Mouse (Mus musculus): ENCODE data around the gene Plekho1. TPM values are rescaled to one million over a fixed set of nuclear protein-coding genes. Genes with fewer than 3 reads are reported as not detected.
A peak's percentile ranks its signal among the peaks of the same experiment; 100 is the strongest.

The Plekho1 gene
- total and polyA plus RNA-seq, 3 experiments: 22.3 to 24.6 (median 23.4) TPM

DNA sequence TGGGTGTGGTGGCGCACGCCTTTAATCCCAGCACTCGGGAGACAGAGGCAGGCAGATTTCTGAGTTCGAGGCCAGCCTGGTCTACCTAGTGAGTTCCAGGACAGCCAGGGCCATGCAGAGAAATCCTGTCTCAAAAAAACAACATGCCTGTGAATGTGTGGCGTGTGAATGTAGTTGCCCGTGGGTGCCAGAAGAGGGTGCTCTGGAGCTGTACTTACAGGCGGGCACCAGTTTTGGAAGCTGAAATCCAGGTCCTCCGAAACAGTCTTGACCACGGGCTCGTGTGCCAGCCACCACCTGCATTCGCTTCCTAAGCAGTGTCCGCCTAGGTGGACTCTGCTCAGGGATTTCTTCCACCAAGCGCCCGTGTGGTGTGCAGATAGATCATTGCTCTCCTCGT is 57.0 kb downstream of the Plekho1 start:
- in situ Hi-C loops (cut with MboI; ENCODE audit: low pct_ligation_motif_present, low pct_unique_long_range_greater_than_20kb, low sequenced_read_pairs): no loop called here
- Histone ChIP-seq H3K4me3 (replicated peaks in 1 of 3; ENCODE audit: low read depth in 2 of 3, low read length in 2 of 3, poor library complexity in 1 of 3) (no peak overlapping the region), H3K4me1 (ENCODE audit: control insufficient read depth in 1 of 2, insufficient read depth in 2 of 2) (peaks cover 2 to 22% of the 10 kb centered on the region in 2 experiments; a peak in 3 of 4 replicates), H3K9ac (ENCODE audit: insufficient read depth, low read depth) (no peak overlapping the region), H3K27ac (ENCODE audit: insufficient read depth, low read depth) (no peak overlapping the region), H3K36me3 (replicated peaks in 1 of 2; ENCODE audit: control insufficient read depth in 1 of 2, insufficient read depth in 1 of 2, low read length in 1 of 2) (peaks cover 79 to 89% of the 10 kb centered on the region in 2 experiments), H3K4me2 (ENCODE audit: insufficient read depth, low read depth, poor library complexity, severe bottlenecking) (no peak overlapping the region), H3K27me3 (replicated peaks) (no peaks in the 10 kb centered on the region), H3K9me3 (replicated peaks; ENCODE audit: low read length) (no peaks in the 10 kb centered on the region), H3K79me2 (replicated peaks; ENCODE audit: control insufficient read depth, extremely low read depth, insufficient read depth, poor library complexity, severe bottlenecking) (peaks cover 26% of the 10 kb centered on the region)
- no peak for DNase-seq (ENCODE audit: extremely low read depth)
- dilution Hi-C loops (cut with MboI; ENCODE audit: extremely low pct_ligation_motif_present, extremely low pct_unique_long_range_greater_than_20kb, low sequenced_read_pairs): no loop called here
- TF ChIP-seq SIN3A (IDR thresholded peaks at IDR 0.05; ENCODE audit: low read length) (no peak), ZMIZ1 (IDR thresholded peaks at IDR 0.05; ENCODE audit: low read depth, low read length) (no peak), MAX (IDR thresholded peaks at IDR 0.05; ENCODE audit: low read length) (no peak), JUN (IDR thresholded peaks at IDR 0.05; ENCODE audit: insufficient read depth, low read depth, low read length) (no peak), UBTF (IDR thresholded peaks at IDR 0.05; ENCODE audit: low read depth, low read length) (no peak), RCOR1 (conservative IDR thresholded peaks at IDR 0.05; ENCODE audit: low read depth, low read length) (no peak), USF2 (conservative IDR thresholded peaks at IDR 0.05; ENCODE audit: low read depth, low read length) (no peak), MYC (IDR thresholded peaks at IDR 0.05; ENCODE audit: low read depth, low read length) (no peak), KAT2A (IDR thresholded peaks at IDR 0.05; ENCODE audit: insufficient replicate concordance, low read length) (no peak), ZKSCAN1 (IDR thresholded peaks at IDR 0.05; ENCODE audit: borderline replicate concordance, low read depth, low read length) (no peak), HCFC1 (IDR thresholded peaks at IDR 0.05; ENCODE audit: low read depth, low read length) (no peak), RAD21 (IDR thresholded peaks at IDR 0.05; ENCODE audit: low read depth, low read length) (peak; percentile 69), NELFE (IDR thresholded peaks at IDR 0.05; ENCODE audit: low read depth, low read length) (no peak), MAFK (IDR thresholded peaks at IDR 0.05; ENCODE audit: insufficient replicate concordance, low read length) (no peak), ZNF384 (IDR thresholded peaks at IDR 0.05; ENCODE audit: low read depth, low read length) (no peak), GABPA (IDR thresholded peaks at IDR 0.05; ENCODE audit: insufficient replicate concordance, low read depth, low read length) (no peak), SMC3 (IDR thresholded peaks at IDR 0.05; ENCODE audit: low read depth, low read length) (peak; percentile 64), CTCF (conservative IDR thresholded peaks at IDR 0.05 in 1 of 2, IDR thresholded peaks at IDR 0.05 in 1 of 2; ENCODE audit: low read depth in 2 of 2, low read length in 2 of 2) (peak; percentile 40 to 70; a peak in 3 of 4 replicates), POLR2AphosphoS2 (IDR thresholded peaks at IDR 0.05; ENCODE audit: low read depth, low read length) (no peak), MXI1 (IDR thresholded peaks at IDR 0.05; ENCODE audit: low read depth, low read length) (no peak), TBP (conservative IDR thresholded peaks at IDR 0.05; ENCODE audit: low read depth, low read length) (no peak), TCF12 (IDR thresholded peaks at IDR 0.05; ENCODE audit: low read depth, low read length) (no peak), NRF1 (IDR thresholded peaks at IDR 0.05; ENCODE audit: low read depth, low read length) (no peak), IRF4 (IDR thresholded peaks at IDR 0.05; ENCODE audit: low read depth, low read length) (no peak), MEF2A (IDR thresholded peaks at IDR 0.05; ENCODE audit: borderline replicate concordance, low read depth, low read length) (no peak), MAZ (IDR thresholded peaks at IDR 0.05; ENCODE audit: low read depth, low read length) (no peak)

Other genes with a start within 250 kb of the Plekho1 start
Only the 20 nearest of the 21 such genes appear.
- 71.1 and 74.7 TPM in 2 replicates for gene Tars2, start 235.8 kb downstream of the Plekho1 start, total RNA-seq (2012; rRNA removed)
- gene Tars2, start 235.8 kb downstream of the Plekho1 start, total RNA-seq (2014; rRNA removed): 59.8 and 61.5 TPM in 2 replicates
- 97.6 and 106 TPM in 2 replicates for gene Tars2, start 235.8 kb downstream of the Plekho1 start, polyA plus RNA-seq (2012; ENCODE audit: insufficient read length, low read depth)
- 8.1 and 8.4 TPM in 2 replicates for gene Rprd2, start 177.1 kb downstream of the Plekho1 start, total RNA-seq (2012; rRNA removed)
- gene Rprd2, start 177.1 kb downstream of the Plekho1 start, total RNA-seq (2014; rRNA removed): 12.3 and 12.5 TPM in 2 replicates
- 13.2 and 16.2 TPM in 2 replicates for gene Rprd2, start 177.1 kb downstream of the Plekho1 start, polyA plus RNA-seq (2012; ENCODE audit: insufficient read length, low read depth)
- 27.1 and 35.7 TPM in 2 replicates for gene Prpf3, start 140.1 kb downstream of the Plekho1 start, total RNA-seq (2012; rRNA removed)
- 11.0 and 11.5 TPM in 2 replicates for gene Prpf3, start 140.1 kb downstream of the Plekho1 start, total RNA-seq (2014; rRNA removed)
- gene Prpf3, start 140.1 kb downstream of the Plekho1 start, polyA plus RNA-seq (2012; ENCODE audit: insufficient read length, low read depth): 67.8 and 83.9 TPM in 2 replicates
- 317 and 415 TPM in 2 replicates for gene Mrps21, start 124.5 kb downstream of the Plekho1 start, total RNA-seq (2012; rRNA removed)
- gene Mrps21, start 124.5 kb downstream of the Plekho1 start, total RNA-seq (2014; rRNA removed): 453 and 557 TPM in 2 replicates
- gene Mrps21, start 124.5 kb downstream of the Plekho1 start, polyA plus RNA-seq (2012; ENCODE audit: insufficient read length, low read depth): 251 and 292 TPM in 2 replicates
- 0.88 and 1.0 TPM in 2 replicates for gene Ciart, start 113.8 kb downstream of the Plekho1 start, total RNA-seq (2012; rRNA removed)
- 1.0 and 1.2 TPM in 2 replicates for gene Ciart, start 113.8 kb downstream of the Plekho1 start, total RNA-seq (2014; rRNA removed)
- gene Ciart, start 113.8 kb downstream of the Plekho1 start, polyA plus RNA-seq (2012; ENCODE audit: insufficient read length, low read depth): 5.1 and 5.8 TPM in 2 replicates
- gene BC028528, start 104.0 kb downstream of the Plekho1 start, total RNA-seq (2012; rRNA removed): 15.6 and 17.2 TPM in 2 replicates
- gene BC028528, start 104.0 kb downstream of the Plekho1 start, total RNA-seq (2014; rRNA removed): 40.6 and 54.0 TPM in 2 replicates
- 43.9 and 46.1 TPM in 2 replicates for gene BC028528, start 104.0 kb downstream of the Plekho1 start, polyA plus RNA-seq (2012; ENCODE audit: insufficient read length, low read depth)
- 63.8 and 69.4 TPM in 2 replicates for gene Aph1a, start 102.0 kb downstream of the Plekho1 start, total RNA-seq (2012; rRNA removed)
- gene Aph1a, start 102.0 kb downstream of the Plekho1 start, total RNA-seq (2014; rRNA removed): 45.5 and 46.6 TPM in 2 replicates
- 59.9 and 62.2 TPM in 2 replicates for gene Aph1a, start 102.0 kb downstream of the Plekho1 start, polyA plus RNA-seq (2012; ENCODE audit: insufficient read length, low read depth)
- gene Car14, start 91.3 kb downstream of the Plekho1 start, total RNA-seq (2012; rRNA removed): 0.13 TPM in 2 replicates
- gene Car14, start 91.3 kb downstream of the Plekho1 start, total RNA-seq (2014; rRNA removed): not detected in 2 replicates
- gene Car14, start 91.3 kb downstream of the Plekho1 start, polyA plus RNA-seq (2012; ENCODE audit: insufficient read length, low read depth): 0.36 and 0.97 TPM in 2 replicates
- gene Anp32e, start 66.8 kb downstream of the Plekho1 start, total RNA-seq (2012; rRNA removed): 85.2 and 126 TPM in 2 replicates
- gene Anp32e, start 66.8 kb downstream of the Plekho1 start, total RNA-seq (2014; rRNA removed): 64.8 and 74.2 TPM in 2 replicates
- 439 and 608 TPM in 2 replicates for gene Anp32e, start 66.8 kb downstream of the Plekho1 start, polyA plus RNA-seq (2012; ENCODE audit: insufficient read length, low read depth)
- gene Vps45, start 62.5 kb upstream of the Plekho1 start, total RNA-seq (2012; rRNA removed): 19.1 and 20.8 TPM in 2 replicates
- gene Vps45, start 62.5 kb upstream of the Plekho1 start, total RNA-seq (2014; rRNA removed): 16.8 and 19.6 TPM in 2 replicates
- gene Vps45, start 62.5 kb upstream of the Plekho1 start, polyA plus RNA-seq (2012; ENCODE audit: insufficient read length, low read depth): 14.5 and 16.2 TPM in 2 replicates
- gene Otud7b, start 108.5 kb upstream of the Plekho1 start, total RNA-seq (2012; rRNA removed): 14.4 and 14.9 TPM in 2 replicates
- gene Otud7b, start 108.5 kb upstream of the Plekho1 start, total RNA-seq (2014; rRNA removed): 10.9 and 12.3 TPM in 2 replicates
- gene Otud7b, start 108.5 kb upstream of the Plekho1 start, polyA plus RNA-seq (2012; ENCODE audit: insufficient read length, low read depth): 17.7 and 18.7 TPM in 2 replicates
- 0.81 and 1.0 TPM in 2 replicates for gene Mtmr11, start 166.0 kb upstream of the Plekho1 start, total RNA-seq (2012; rRNA removed)
- gene Mtmr11, start 166.0 kb upstream of the Plekho1 start, total RNA-seq (2014; rRNA removed): 0.45 and 0.83 TPM in 2 replicates
- gene Mtmr11, start 166.0 kb upstream of the Plekho1 start, polyA plus RNA-seq (2012; ENCODE audit: insufficient read length, low read depth): 0.82 and 2.5 TPM in 2 replicates
- 47.9 and 60.6 TPM in 2 replicates for gene Sf3b4, start 176.3 kb upstream of the Plekho1 start, total RNA-seq (2012; rRNA removed)
- gene Sf3b4, start 176.3 kb upstream of the Plekho1 start, total RNA-seq (2014; rRNA removed): 33.7 and 38.1 TPM in 2 replicates
- gene Sf3b4, start 176.3 kb upstream of the Plekho1 start, polyA plus RNA-seq (2012; ENCODE audit: insufficient read length, low read depth): 114 and 147 TPM in 2 replicates
- 2.6 and 4.0 TPM in 2 replicates for gene Sv2a, start 185.2 kb upstream of the Plekho1 start, total RNA-seq (2012; rRNA removed)
- 0.97 and 1.1 TPM in 2 replicates for gene Sv2a, start 185.2 kb upstream of the Plekho1 start, total RNA-seq (2014; rRNA removed)
- 6.5 and 6.7 TPM in 2 replicates for gene Sv2a, start 185.2 kb upstream of the Plekho1 start, polyA plus RNA-seq (2012; ENCODE audit: insufficient read length, low read depth)
- gene Bola1, start 223.7 kb upstream of the Plekho1 start, total RNA-seq (2012; rRNA removed): 48.2 and 57.0 TPM in 2 replicates
- gene Bola1, start 223.7 kb upstream of the Plekho1 start, total RNA-seq (2014; rRNA removed): 54.0 and 56.5 TPM in 2 replicates
- gene Bola1, start 223.7 kb upstream of the Plekho1 start, polyA plus RNA-seq (2012; ENCODE audit: insufficient read length, low read depth): 47.6 and 56.2 TPM in 2 replicates
- 27.8 and 31.4 TPM in 2 replicates for gene Hist2h2ab, start 223.9 kb upstream of the Plekho1 start, total RNA-seq (2012; rRNA removed)
- 1.1 and 2.1 TPM in 2 replicates for gene Hist2h2ab, start 223.9 kb upstream of the Plekho1 start, total RNA-seq (2014; rRNA removed)
- gene Hist2h2ab, start 223.9 kb upstream of the Plekho1 start, polyA plus RNA-seq (2012; ENCODE audit: insufficient read length, low read depth): not detected in 2 replicates
- gene Hist2h2ac, start 224.9 kb upstream of the Plekho1 start, total RNA-seq (2012; rRNA removed): 1,185 and 1,357 TPM in 2 replicates
- 28.1 and 53.9 TPM in 2 replicates for gene Hist2h2ac, start 224.9 kb upstream of the Plekho1 start, total RNA-seq (2014; rRNA removed)
- gene Hist2h2ac, start 224.9 kb upstream of the Plekho1 start, polyA plus RNA-seq (2012; ENCODE audit: insufficient read length, low read depth): 1.5 TPM in 1 of 2 replicates, not detected in the other
- gene Hist2h2be, start 225.1 kb upstream of the Plekho1 start, total RNA-seq (2012; rRNA removed): 3.8 and 3.9 TPM in 2 replicates
- 2.9 and 4.0 TPM in 2 replicates for gene Hist2h2be, start 225.1 kb upstream of the Plekho1 start, total RNA-seq (2014; rRNA removed)
- 2.3 and 2.5 TPM in 2 replicates for gene Hist2h2be, start 225.1 kb upstream of the Plekho1 start, polyA plus RNA-seq (2012; ENCODE audit: insufficient read length, low read depth)
- 1,105 and 1,173 TPM in 2 replicates for gene Hist2h3c2, start 243.1 kb upstream of the Plekho1 start, total RNA-seq (2012; rRNA removed)
- gene Hist2h3c2, start 243.1 kb upstream of the Plekho1 start, total RNA-seq (2014; rRNA removed): 11.0 and 15.3 TPM in 2 replicates
- 1.3 TPM in 2 replicates for gene Hist2h3c2, start 243.1 kb upstream of the Plekho1 start, polyA plus RNA-seq (2012; ENCODE audit: insufficient read length, low read depth)
- 4,203 and 5,136 TPM in 2 replicates for gene Hist2h2aa2, start 244.3 kb upstream of the Plekho1 start, total RNA-seq (2012; rRNA removed)
- not detected in 2 replicates for gene Hist2h2aa2, start 244.3 kb upstream of the Plekho1 start, total RNA-seq (2014; rRNA removed)
- gene Hist2h2aa2, start 244.3 kb upstream of the Plekho1 start, polyA plus RNA-seq (2012; ENCODE audit: insufficient read length, low read depth): 2.5 and 2.7 TPM in 2 replicates

All from CH12.LX (cell line).